Mouse (Mus musculus): ENCODE results near the gene Ak1. TPM values are rescaled to one million over a fixed set of nuclear protein-coding genes. Genes with fewer than 3 reads are reported as not detected.

Ak1 gene
- 100 to 1,000 TPM; 128 to 131 TPM for total RNA-seq (2021)
- long read RNA-seq, transcript Ak1-202 (7 exons, 2,063 nt): major isoform, 129 of 155 reads
- long read RNA-seq, partial matches to known transcripts: 20 of 155 reads
- long read RNA-seq, other reads (novel, unspliced or antisense): 4 of 155 reads

DNA sequence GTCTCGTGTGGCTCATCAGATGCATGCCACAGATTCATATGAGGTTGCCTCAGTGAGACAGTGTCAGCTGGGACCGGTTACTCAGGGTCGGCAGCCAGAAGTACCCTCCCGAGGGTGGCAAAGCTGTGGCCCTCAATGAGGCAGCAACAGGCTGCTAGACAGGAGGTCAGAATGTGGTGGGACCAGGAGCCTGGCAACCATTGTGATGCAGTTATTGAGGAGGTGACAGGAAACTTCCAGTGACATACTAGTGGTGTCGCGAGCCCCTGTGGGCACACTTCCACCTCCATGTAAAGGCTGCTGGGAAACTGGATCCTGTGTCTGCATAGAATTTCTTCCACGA is at the start of gene Ak1:
Gene Ak1, plus strand, starts transcription at position 242 of the 343 bp plus-strand sequence.
- no peak for DNase-seq (ENCODE audit: low spot score in 2 of 2)

DNA sequence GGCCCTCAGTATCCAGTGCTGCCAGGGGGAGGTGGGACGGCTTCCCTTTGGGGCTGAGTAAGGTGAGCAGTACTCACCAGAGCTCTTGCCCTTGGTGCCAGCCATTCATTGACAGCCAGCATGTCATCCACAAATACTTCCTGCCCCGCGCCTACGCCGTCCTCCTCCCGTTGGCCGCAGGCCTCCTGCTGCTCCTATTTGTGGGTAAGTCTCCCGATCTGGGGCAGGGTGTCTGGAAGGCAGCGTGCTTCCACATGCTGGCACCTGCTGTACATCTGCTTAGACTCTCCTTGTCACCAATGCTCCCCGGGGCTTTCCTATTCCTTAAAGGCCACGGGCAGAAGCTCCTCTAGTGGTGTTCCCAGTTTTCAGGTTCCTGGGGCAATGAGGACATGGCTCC is 49.4 kb upstream of the Ak1 start:
- no peak for DNase-seq (ENCODE audit: low spot score in 2 of 2)

DNA sequence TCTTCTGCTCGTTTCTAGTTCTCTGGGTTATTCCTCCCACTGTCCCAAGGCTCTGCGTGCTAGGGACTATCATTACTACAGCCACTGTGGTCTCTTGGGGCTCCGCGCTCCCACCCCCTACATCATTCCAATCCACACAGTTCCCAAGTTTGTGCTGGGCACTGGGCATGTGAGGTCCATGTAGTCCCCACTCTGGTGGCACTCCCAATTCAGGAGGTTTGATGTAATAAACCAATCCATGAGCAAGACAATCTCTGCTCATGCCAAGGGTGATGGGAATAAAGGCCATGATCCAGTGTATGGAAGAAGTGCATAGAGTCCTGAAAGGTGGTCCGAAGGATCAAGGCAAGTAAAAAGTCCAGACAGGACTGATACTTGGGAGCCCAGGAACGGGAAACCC is 47.1 kb upstream of the Ak1 start, which contains the start of gene Pip5kl1:
Gene Pip5kl1, plus strand, starts transcription at position 301 of the 400 bp plus-strand sequence.
- DNase-seq (ENCODE audit: low spot score in 2 of 2): no peak

DNA sequence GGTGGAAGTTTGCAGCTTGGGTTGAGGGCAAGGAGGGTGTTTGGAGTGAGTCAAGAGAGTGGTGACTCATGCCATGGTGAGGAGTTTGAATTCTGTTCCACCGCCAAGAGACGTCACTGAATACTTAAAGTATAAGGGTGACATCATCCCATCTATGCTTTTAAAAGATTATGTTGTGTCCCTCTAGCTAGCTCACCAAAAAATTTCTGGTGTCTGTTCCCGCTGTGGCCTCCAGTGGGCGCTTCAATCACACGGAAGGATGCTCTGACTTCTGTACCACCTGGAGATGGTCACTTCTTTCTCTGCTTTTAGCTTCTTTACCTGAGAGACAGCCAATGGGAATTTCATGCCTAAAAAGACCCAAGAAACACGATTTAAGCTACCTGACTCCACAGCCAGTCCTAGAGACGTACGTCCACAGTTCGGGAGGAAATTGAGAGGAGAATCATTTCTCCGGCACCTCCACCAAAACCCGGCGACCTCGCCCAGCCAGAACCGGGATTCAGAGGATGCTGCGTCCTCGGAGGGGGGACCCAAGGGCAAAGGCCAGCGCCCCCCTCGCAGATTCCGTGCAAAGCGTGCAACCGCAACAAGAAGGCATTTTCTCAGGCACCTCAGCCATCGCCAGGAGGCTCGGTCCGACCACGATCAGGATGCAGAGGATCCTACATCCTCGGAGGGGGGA is 46.5 kb upstream of the Ak1 start:
- DNase-seq (ENCODE audit: low spot score in 2 of 2): peak in 1 of 2 experiments; percentile 85

DNA sequence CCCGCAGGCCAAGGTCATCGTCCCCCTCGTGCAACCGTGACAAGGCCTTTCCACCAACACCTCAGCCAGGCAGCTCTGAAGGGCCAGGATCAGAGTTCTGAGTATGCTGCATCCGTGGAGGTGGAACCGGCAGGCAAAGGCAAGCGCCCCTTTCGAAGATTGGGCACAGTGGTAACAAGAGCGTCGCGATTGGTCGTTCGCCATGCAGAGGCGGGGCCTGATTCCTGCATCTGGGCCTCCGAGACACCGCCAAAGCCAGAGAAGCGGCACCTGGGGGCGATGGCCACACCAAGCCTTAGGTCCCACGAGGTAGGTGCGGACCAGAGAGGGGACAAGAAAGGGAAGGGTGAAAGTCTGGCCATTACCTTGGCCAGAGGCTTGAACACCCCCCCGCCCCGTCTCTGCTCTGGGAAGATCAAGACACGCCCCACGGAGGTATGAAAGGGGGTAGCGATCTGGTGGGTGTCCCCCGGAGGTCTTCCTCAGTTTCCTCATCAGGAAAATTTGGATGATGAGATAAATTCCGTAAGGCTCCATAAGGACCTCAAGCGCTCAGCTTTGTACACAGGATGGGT is 45.9 kb upstream of the Ak1 start, which contains the start of gene 9430097D07Rik:
Gene 9430097D07Rik, minus strand, starts transcription at position 99 of the 575 bp plus-strand sequence.
- peak in 1 of 2 experiments; percentile 79 for DNase-seq (ENCODE audit: low spot score in 2 of 2)

DNA sequence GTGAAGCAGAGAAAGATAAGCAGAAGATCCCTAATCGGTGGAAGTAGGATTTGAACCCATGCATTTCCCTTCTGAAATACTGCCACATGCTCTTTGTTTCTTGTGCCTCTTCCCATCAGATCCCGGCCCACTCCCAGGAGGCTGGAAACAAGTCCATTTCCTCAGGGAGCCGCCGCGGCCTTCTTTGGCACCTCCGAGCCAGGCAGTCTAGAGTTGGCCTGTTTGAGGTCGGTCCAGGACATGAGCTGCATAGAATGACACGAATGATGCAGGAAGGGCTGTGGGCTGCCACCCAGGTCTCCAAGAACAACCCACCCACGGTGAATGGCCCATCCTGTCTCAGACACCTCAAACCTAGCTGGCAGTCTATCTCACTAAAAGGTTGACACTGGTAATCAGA is 45.0 kb upstream of the Ak1 start:
- DNase-seq (ENCODE audit: low spot score in 2 of 2): no peak

DNA sequence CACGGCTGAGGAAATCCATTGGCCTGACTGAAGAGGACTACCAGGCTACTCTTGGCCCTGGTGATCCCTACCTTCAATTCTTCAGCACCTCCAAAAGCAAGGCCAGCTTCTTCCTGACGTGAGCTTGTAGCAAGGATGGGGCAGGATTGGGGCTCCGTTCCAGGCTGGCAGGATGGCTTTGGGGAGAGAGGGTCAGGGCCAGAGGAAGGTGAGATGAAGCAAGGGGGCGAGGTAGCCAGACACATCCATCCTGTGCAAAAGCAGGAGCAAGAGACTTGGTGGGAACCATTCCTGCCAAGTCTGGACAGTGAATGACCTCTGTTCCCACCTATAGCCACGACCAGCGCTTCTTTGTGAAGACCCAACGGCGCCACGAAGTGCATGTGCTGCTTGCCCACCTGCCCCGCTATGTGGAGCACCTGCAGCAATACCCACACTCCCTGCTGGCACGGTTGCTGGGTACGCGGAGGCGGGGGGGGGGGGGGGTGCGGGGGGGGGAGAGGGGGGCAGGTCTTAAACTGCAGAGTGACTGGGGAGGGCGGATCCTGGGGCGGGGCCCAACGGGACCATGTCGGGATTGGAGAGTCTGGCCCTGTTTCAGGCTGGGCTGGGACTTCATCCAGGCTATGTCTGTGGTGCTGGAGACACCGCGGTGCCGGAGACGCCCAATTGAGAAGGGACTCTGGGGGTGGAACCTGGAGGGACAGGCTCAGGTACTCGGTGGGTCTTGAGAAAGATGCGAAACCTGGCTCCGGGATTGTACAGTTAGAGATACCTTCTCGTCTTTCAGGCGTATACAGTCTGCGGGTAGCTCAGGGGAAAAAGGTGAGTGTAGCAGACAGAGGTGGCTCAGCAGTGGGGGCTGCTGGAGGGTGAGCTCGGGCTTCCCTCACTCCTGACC is 43.2 kb upstream of the Ak1 start:
- no peak for DNase-seq (ENCODE audit: low spot score in 2 of 2)

DNA sequence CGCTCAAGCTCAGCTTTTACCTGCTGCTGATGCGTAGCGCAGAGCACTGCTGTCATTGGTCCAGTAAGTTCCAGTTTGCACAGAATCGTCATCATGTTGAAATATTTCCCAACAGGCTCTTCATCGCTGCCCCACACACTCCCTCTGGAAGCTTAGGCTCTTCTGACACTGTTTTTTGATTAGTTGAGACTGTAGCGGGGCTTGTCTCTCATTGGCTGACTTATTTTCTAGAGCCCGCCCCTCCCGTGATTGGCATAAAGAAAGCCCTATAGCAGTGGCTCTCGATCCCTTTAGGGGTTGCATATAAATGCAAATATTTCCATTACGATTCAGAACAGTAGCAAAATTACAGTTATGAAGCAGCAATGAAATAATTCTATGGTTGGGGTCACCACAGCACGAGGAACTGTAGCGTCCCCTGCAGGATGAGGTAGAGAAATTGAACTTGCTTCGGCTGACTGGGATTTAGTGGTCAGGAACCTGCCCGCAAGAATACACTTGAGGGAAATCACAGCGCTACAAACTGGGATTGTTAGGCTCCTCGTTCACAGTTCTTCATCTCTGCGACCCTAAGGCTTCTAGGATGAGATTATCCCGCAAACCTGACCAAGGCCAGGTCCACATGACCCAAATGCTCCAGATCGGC is 40.0 kb upstream of the Ak1 start:
- peak in 1 of 2 experiments; percentile 87 for DNase-seq (ENCODE audit: low spot score in 2 of 2)

DNA sequence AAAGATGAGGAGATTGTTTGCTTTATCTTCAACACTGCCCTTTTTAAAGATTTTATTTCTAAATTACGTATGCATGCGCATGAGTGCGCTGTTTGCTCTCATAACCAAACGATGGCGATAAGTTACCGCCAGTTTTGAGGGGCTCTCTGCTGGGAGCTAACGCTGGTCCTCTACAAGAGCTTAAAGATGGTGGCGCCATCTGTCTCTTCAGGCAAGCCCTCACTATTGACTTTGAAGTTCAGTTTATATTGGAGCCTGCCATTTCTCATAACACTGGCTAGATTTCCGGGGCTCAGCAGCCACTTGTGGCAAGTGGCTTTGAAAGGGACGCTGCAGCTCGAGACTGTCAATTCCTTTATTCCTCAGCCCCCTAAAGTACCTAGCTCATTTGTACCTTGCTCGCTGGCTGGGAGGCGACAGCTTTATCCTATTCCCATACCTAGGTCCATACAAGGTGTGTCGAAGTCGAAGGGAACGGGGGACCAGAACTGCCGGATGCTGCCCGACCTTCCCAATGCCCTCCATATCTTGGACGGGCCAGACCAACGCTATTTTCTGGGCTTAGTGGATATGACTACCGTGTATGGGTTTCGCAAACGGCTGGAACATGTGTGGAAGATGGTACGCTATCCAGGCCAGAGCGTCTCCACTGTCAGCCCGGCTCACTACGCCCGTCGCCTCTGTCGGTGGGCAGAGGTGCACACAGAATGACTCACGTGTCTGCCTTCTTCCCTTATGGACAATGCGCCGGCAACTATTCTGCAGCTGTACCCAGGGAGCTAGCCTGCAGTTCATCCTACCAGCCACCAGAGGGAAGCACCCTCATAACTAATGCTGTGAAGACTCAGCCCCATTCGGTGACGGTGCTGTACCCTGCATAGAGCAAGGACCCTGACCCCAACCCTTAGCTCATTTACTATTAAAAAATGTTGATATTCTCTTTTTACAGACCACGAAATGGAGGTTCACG is 38.4 kb upstream of the Ak1 start:
- DNase-seq (ENCODE audit: low spot score in 2 of 2): peak; percentile 71 to 96

DNA sequence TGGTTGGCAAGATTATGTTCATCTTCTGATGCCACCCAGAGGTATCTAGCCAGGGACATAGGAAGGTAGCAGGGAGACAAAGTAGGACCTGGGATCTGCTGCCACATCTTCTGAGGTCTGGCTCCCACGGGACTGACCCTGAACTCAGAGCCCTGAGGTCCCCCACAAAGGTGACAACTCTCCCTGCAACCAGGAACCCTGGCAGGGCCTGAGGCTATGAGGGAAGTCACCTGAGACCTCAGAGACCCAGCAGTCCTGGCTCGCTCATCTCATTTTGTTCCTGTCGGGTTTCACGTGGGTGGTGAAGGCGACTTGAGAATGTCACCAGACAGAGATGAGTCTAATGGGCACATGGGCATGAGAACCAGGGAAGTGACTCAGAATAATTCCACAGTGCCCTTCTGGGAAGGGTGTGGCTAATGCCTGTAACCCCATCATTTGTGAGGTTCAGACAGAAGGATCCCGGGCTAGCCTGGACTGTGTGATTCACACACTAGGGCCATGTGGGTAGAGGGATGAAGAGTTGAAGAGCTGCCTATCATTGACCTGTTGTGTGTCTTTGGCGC is 36.3 kb upstream of the Ak1 start:
- no peak for DNase-seq (ENCODE audit: low spot score in 2 of 2)

DNA sequence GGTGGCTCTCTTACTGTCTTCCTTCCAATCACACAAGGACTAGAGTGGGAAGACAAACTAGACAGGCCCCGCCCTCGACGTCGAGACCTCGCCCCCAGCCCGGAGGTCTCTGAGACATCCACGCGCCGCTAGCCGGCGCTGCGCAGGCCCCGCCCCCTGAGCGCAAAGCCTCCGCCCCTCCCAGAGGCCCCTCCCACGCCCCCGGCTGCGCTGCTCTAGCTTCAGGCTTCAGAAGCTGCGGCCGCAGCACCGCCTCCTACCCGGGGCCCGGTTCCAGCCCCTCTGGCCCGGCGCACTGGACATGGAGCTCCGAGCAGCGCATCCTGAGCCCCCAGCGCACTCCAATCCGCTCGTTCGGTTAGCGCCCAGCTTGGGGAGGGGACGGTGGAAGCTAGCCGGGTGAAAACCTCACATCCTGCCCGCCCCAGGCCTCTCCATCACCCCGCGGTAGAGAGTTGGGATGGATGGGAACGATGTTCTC is 34.6 kb upstream of the Ak1 start, which contains the start of gene St6galnac4:
Gene St6galnac4, plus strand, starts transcription at position 225 of the 481 bp plus-strand sequence.
- DNase-seq (ENCODE audit: low spot score in 2 of 2): peak; percentile 82 to 92

DNA sequence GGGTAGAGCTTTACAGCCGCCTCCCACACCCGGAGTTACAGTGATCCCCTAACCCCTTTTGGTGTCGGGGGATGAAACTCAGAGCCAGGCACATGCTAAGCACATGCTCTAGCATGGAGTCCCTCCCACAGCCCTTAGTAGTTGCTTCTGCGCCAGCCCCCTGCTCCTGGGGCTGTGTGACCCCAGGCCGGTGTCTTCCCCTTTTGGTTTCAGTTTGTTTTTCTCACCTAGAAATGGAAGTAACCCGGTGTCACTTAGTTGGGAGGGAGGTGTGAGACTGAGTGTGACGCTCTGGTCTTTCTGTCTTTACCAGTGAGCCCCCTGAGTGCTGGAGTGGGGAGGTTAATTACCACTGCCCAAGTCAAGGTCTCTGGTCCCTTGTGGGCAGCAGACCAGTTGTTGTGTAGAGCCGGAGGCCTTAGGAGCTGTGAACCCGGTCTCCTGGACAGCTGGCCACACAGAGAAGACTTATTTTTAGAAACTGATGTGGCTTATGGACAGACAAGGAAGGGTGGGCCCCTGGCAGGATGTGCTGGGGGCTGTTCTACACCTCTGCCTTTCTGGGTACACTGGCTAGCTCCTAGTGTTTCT is 33.7 kb upstream of the Ak1 start:
- DNase-seq (ENCODE audit: low spot score in 2 of 2): no peak

DNA sequence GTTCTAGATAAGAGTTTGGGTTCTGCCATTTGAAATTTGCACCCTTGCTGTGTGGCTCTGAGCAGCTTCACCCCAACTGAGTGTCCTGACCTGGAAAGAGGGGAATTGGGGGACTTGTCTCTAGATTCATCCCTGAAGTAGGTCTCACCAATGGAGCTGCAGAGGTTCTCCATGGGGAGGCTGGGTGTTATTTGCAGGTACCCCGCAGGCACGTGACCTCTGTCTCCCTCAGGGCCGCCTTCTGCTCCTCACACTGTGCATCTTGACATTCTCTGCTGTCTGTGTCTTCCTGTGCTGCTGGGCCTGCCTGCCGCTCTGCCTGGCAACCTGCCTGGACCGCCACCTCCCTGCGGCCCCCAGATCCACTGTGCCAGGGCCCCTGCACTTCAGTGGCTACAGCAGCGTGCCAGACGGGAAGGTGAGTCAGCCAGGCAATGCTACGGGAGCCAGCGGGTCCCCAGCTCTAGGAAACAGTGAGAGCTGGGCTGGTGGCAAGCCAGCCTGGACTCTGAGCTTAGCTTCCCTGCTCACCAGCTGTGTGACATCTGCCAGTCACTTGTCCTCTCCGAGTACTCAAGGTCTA is 32.3 kb upstream of the Ak1 start:
- peak in 1 of 2 experiments; percentile 67 for DNase-seq (ENCODE audit: low spot score in 2 of 2)

DNA sequence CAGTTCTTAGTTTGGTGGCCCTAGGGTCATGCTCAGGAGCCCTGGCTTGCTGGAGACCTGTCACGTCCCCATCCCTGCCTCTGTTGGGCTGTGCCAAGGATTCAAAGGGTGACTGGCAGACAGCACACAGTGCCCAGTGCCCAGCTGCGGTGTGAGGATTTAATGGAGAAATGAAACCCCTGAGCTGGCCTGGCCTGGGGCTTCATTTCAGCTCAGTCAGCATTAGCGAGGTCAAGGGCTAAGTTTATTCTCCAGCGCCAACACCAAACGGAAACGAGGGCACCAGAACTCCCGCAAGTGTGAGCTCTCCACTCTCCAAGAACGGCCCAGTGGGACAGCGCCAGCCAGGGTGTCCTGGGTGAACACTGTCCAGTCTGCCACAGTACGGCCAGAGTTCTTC is 31.3 kb upstream of the Ak1 start:
- no peak for DNase-seq (ENCODE audit: low spot score in 2 of 2)

DNA sequence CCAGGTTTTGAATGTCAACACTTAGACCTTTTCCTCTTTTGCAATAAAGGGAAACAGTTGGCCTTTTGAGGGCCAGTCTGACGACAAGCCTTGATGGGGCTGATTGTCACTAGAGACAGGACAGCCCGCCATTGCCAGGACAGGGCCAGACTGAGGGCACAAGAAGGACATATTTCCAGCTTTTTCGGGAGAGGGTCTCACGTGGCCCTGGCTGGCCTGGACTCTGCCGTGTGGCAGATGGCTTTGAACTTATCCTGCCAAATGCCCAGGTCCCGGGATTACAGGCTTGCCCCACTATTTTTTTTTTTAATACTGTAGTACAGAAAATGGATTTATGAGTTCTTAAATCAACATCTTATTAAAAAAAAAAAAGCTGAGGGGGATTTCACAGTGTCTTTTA is 30.3 kb upstream of the Ak1 start:
- no peak for DNase-seq (ENCODE audit: low spot score in 2 of 2)

DNA sequence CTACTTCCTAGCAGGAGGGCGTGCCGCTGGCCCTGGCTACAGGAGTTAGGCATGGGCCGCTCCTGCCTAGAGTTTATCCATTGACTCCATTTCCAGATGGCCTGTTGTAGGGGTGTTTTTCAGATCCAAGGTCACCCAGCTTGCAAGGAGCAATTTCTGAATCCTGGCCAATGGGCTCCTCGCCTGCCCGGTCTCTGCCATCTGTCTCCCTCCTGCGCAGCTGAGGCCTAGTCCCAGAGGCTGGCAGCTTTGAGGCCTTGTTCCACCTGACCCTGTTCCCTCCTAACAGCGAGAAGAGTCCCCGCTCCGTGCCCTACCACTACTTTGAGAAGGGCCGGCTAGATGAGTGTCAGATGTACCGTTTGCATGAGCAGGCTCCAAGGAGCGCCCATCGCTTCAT is 24.8 kb upstream of the Ak1 start:
- DNase-seq (ENCODE audit: low spot score in 2 of 2): no peak

DNA sequence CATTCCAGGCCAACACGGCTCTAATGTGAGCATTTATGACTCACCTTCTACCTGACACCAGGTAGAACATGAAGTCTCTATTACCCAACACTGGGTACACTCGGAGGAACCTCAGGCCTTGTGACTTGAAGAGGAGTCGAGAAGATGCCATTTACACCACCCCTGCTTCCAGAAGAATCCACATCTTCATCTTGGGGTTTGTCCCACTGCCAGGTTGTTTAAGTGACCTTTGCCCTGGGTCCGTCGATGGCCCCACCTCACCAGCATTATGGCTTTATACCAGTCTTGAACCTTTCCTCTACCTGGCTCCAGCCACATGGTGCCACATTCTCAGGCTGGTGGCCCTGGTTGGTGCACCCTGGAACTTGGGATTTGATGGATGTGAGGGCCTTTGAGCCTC is 24.3 kb upstream of the Ak1 start:
- no peak for DNase-seq (ENCODE audit: low spot score in 2 of 2)

DNA sequence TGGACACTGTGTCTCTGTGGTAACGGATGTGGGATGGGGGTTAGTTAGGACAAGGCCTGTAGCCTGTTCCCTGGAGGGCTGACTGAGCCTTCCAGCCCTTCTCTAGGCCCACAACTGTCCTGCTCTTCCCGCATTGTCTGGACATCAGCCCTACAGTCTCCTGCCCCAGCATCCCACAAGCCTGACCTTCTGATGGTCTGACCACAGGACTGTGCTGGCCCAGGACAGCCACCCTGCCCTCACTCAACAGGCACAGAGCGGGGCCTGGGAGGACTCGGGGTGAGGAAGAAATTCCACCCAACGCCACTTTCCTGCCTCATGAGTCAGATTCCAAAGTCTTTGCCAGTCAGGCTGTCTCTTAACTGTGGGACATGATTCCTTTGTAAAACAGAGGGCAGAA is 23.9 kb upstream of the Ak1 start:
- DNase-seq (ENCODE audit: low spot score in 2 of 2): no peak

DNA sequence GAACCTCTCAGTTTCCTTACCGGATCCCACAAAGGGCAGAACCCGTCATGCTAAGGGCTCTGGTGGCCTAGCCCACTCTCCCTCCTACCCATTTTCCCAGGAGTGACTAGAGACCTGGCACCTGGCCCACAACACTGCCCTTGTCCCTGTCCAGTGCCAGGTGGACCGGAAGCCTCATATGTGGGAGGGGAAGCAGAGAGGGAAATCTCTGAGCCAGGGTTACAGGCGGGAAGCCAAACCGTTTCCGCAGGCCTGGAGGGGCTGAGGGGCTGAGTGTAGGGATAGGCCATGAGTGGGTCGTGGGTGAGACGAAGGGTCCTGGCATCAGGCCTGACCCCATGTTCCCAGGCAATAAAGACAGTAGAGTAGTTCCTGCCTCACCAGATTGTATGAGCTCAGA is 23.1 kb upstream of the Ak1 start:
- no peak for DNase-seq (ENCODE audit: low spot score in 2 of 2)

Measured in layer of hippocampus, adult 18-20 months (tissue).